Mouse (Mus musculus): ENCODE results near the gene Vcp. TPM values are rescaled to one million over a fixed set of nuclear protein-coding genes. Genes with fewer than 3 reads are reported as not detected.
A peak's percentile ranks its signal among the peaks of the same experiment; 100 is the strongest.
"Not testable (repeated sequence)": the region's sequence is repeated elsewhere in the genome, so short reads cannot be mapped to it uniquely, and the experiment has no call there.

Vcp gene
- total RNA-seq (2014; rRNA removed), result 221 and 255 TPM in 2 replicates
- 357 and 443 TPM in 2 replicates for polyA plus RNA-seq (2015; fragmentation: Nextera tagmentation; extraction: Ambion mirVana)

DNA sequence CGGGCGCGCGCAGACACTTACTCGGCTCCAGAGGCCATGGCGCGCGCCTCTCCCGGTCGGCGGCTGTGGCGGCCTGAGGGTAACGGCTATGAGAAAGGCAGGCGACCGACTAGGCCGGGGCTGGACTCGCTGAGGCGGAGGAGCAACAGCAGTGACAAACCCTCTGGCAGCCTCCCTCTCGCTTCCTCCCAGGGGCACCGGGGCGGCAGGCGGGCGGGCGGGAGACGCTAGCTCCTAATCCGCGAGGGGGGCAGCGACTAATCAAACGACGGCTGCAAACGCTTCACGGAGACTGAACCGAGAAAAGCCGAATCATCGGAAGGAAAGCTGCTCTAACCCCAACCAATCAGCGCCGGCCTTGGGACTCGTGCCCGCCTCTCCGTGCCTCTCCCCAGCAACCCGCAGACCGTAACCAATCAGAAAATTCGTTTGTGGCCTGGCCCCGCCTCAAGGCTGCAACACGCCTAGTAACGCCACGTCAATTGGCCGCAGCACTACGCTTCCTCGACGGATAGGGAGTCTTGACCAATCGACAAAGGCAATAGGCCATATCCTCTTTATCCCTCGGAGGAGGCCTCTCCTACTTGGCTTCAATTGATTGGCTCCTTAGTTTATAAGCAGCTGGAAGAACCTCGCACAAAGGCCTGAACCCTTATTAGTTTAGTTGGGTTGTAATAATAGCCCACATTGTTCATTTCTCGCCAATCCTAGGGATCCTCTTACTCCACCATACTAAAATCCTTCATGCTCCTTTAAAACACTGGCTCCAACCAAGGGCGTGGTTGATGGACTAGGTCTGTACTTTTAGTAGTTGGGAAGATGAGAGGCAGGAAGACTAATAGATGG, at the start of gene Vcp:
Vcp (minus strand) TSS at position 367 of the 846 bp plus-strand sequence.
- WGBS, result under 1% methylated on average over 47 of the region's 56 CpGs

DNA sequence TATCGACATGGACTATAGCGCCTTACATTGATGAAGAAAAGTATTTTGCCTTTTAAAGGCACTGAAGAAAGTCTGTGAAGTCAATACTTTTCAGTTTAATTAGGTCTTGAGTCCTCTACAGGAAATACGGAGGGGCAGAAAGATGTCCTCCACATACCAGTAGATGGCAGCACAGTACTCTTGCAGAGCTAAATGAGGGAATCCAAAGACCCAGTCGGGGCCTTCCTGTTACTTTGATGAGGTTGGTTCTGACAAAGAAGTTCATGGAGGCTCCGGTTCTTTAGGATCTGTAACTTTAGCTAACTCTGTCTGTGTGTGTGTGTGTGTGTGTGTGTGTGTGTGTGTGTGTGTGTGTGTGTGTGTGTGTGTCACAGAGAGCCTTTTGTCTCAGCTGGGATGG, 46.9 kb upstream of the Vcp start:
- Histone ChIP-seq H3K4me2 (ENCODE audit: low read depth) (peak overlapping the region; percentile 1; the same call in 1 of the 2 replicates), H3K27ac (ENCODE audit: low read depth, low read length) (no peak overlapping the region), H3K9me3 (ENCODE audit: low read length) (no peaks in the 10 kb centered on the region), H3K36me3 (ENCODE audit: insufficient read depth) (no peaks in the 10 kb centered on the region), H3K27me3 (ENCODE audit: insufficient read depth, low read length) (no peaks in the 10 kb centered on the region), H3K4me1 (ENCODE audit: insufficient read depth) (peaks cover 8% of the 10 kb centered on the region; the same call in 1 of the 2 replicates), H3K4me3 (ENCODE audit: low read depth, low read length) (no peak overlapping the region), H3K9ac (no peak overlapping the region)
- ATAC-seq (peak; percentile 17; the same call in 1 of the 2 replicates), DNase-seq (peak; percentile 92)
- TF ChIP-seq CTCF (IDR thresholded peaks at IDR 0.05; ENCODE audit: low read depth), result peak; percentile 88
- 6% methylated on average over 5 of the region's 5 CpGs for WGBS

More for the DNA sequence above, at the start of gene Vcp:
- H3K4me1 ChIP-seq (ENCODE audit: insufficient read depth), result peaks cover 18% of the 10 kb centered on the region
- not testable (repeated sequence) for H3K9me3 ChIP-seq (ENCODE audit: low read length); H3K36me3 ChIP-seq (ENCODE audit: insufficient read depth); H3K27me3 ChIP-seq (ENCODE audit: insufficient read depth, low read length)
- peak within 1 kb of the TSS; percentile 98 for H3K27ac ChIP-seq (ENCODE audit: low read depth, low read length)
- H3K4me2 ChIP-seq (ENCODE audit: low read depth), result peak within 1 kb of the TSS; percentile 58
- DNase-seq (peak; percentile 100), ATAC-seq (peak; percentile 98)
- peak within 1 kb of the TSS; percentile 97 for H3K9ac ChIP-seq
- H3K4me3 ChIP-seq (ENCODE audit: low read depth, low read length), result peak within 1 kb of the TSS; percentile 82

DNA sequence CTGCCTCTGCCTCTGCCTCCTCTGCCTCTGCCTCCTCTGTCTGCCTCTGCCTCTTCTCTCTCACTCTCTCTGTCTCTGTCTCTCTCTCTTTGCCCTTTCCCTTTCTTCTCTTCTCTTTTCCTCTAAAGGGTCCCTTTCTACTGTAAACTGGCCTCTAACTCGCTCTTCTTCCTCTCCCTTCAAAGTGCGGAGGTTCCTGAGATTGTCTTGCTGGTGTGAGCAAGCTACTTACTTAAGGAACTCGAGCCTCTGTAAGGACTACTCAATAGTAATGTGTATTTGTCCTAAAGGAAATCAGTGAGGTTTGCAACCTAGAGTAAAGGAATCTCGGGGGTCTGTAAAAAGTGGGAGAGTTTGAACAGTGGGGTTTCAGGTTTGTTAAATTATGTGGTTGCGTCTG, 46.3 kb upstream of the Vcp start:
- 59% methylated on average over 5 of the region's 5 CpGs for WGBS
- no peak overlapping the region for H3K9ac ChIP-seq
- H3K9me3 ChIP-seq (ENCODE audit: low read length), result no peaks in the 10 kb centered on the region
- DNase-seq (no peak), ATAC-seq (no peak)
- peaks cover 8% of the 10 kb centered on the region; the same call in 1 of the 2 replicates for H3K4me1 ChIP-seq (ENCODE audit: insufficient read depth)
- H3K27ac ChIP-seq (ENCODE audit: low read depth, low read length), result peak overlapping the region; percentile 40; the same call in 1 of the 2 replicates
- no peak for TF ChIP-seq CTCF (IDR thresholded peaks at IDR 0.05; ENCODE audit: low read depth)
- no peaks in the 10 kb centered on the region for H3K27me3 ChIP-seq (ENCODE audit: insufficient read depth, low read length)
- H3K4me2 ChIP-seq (ENCODE audit: low read depth), result peak overlapping the region; percentile 88
- H3K4me3 ChIP-seq (ENCODE audit: low read depth, low read length), result 0 out of 2 replicates have a peak overlapping the region, but pooled peaks have one; percentile 2
- no peaks in the 10 kb centered on the region for H3K36me3 ChIP-seq (ENCODE audit: insufficient read depth)

DNA sequence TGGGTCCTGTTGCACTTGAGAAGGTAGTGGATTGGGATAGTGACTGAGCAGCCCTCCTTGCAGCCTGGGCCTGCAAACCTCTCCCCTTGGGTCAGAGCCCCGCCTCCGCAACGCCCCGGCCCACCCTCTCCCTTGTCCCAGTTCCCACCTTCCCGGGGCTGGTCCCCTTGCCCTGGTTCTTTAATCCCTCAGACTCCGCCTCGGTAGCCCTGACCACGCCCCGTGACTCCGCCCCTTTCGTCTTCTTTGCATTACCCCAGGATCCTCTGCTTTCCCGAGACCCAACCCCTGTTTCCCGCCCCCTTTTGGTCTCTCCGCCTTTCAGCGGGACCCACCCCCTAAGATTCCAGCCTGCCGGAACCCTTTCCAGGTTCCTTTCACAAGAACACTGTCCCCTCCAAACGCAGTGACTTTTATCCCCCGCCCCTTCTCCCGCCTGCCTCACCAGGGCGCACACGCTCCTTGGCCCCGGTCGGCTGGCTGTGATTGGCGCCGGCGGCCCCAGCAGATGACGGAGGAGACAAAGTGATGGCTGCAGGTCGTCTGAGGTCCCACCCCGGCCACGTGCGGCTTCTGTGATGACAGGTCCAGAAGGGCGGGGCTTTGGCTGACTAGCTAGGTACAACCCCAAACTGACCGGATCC, 45.5 kb upstream of the Vcp start, which contains the start of gene Fam214b:
Fam214b (minus strand) TSS at position 562 of the 644 bp plus-strand sequence.
- no peak; the same call in 1 of the 2 replicates for TF ChIP-seq CTCF (IDR thresholded peaks at IDR 0.05; ENCODE audit: low read depth)
- peaks cover 8% of the 10 kb centered on the region; the same call in 1 of the 2 replicates for H3K4me1 ChIP-seq (ENCODE audit: insufficient read depth)
- peak within 1 kb of the TSS; percentile 63 for H3K4me3 ChIP-seq (ENCODE audit: low read depth, low read length)
- H3K9ac ChIP-seq, result peak within 1 kb of the TSS; percentile 64
- DNase-seq (peak; percentile 94), ATAC-seq (peak; percentile 88)
- no peaks in the 10 kb centered on the region for H3K9me3 ChIP-seq (ENCODE audit: low read length)
- H3K4me2 ChIP-seq (ENCODE audit: low read depth), result peak within 1 kb of the TSS; percentile 88
- under 1% methylated on average over 33 of the region's 33 CpGs for WGBS
- H3K36me3 ChIP-seq (ENCODE audit: insufficient read depth), result no peaks in the 10 kb centered on the region
- peak within 1 kb of the TSS; percentile 85 for H3K27ac ChIP-seq (ENCODE audit: low read depth, low read length)
- H3K27me3 ChIP-seq (ENCODE audit: insufficient read depth, low read length), result no peaks in the 10 kb centered on the region

DNA sequence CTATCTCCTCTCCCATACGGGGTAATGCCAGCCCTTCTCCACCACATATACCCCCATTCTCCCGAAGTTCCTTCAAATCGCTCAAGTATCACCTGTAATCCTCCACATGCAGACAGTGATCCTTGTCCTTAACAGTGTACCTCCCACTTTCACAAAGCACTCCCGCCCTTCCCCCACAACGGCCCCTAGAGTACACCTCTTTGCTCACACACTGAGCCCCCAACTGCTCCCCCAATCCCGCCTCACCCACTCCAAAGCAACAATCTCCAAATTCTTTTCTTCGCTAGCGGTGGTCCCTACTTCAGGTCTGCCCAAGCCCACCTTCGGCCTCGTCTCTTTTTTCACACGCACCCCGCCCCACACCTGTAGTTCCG, 45.0 kb upstream of the Vcp start:
- Histone ChIP-seq H3K4me1 (ENCODE audit: insufficient read depth) (peaks cover 8% of the 10 kb centered on the region), H3K27ac (ENCODE audit: low read depth, low read length) (peak overlapping the region; percentile 85), H3K9me3 (ENCODE audit: low read length) (no peaks in the 10 kb centered on the region), H3K4me3 (ENCODE audit: low read depth, low read length) (peak overlapping the region; percentile 63), H3K27me3 (ENCODE audit: insufficient read depth, low read length) (no peaks in the 10 kb centered on the region), H3K9ac (peak overlapping the region; percentile 64), H3K4me2 (ENCODE audit: low read depth) (peak overlapping the region; percentile 88), H3K36me3 (ENCODE audit: insufficient read depth) (no peaks in the 10 kb centered on the region)
- ATAC-seq (peak; percentile 0; the same call in 1 of the 2 replicates), DNase-seq (no peak)
- 1% methylated on average over 13 of the region's 13 CpGs for WGBS
- no peak for TF ChIP-seq CTCF (IDR thresholded peaks at IDR 0.05; ENCODE audit: low read depth)

DNA sequence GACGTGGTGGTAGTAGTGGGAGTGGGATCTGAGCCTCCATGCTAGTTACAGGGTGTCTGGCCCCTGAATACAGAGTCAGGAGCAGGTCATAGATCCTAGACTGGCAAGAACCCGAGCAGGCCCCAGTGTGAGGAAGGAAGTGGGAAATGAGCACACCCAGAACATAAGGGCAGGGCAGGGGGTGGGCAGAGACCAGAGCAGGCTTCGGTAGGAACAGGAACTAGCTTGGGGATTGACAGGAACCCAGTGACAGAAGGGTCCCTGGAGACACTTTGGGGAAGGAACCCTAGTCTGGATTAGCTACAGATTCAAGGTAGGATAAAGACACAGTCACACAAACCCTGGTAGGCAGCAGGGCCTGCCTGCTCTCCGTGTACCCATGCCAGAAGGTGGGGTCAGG, 44.4 kb upstream of the Vcp start:
- Histone ChIP-seq H3K4me1 (ENCODE audit: insufficient read depth) (peaks cover 8% of the 10 kb centered on the region), H3K36me3 (ENCODE audit: insufficient read depth) (no peaks in the 10 kb centered on the region), H3K9me3 (ENCODE audit: low read length) (no peaks in the 10 kb centered on the region), H3K27me3 (ENCODE audit: insufficient read depth, low read length) (no peaks in the 10 kb centered on the region), H3K9ac (peak overlapping the region; percentile 64), H3K4me3 (ENCODE audit: low read depth, low read length) (peak overlapping the region; percentile 63), H3K27ac (ENCODE audit: low read depth, low read length) (peak overlapping the region; percentile 85), H3K4me2 (ENCODE audit: low read depth) (peak overlapping the region; percentile 88)
- no peak for DNase-seq
- no peak for TF ChIP-seq CTCF (IDR thresholded peaks at IDR 0.05; ENCODE audit: low read depth)
- 1% methylated on average over 4 of the region's 4 CpGs for WGBS
- ATAC-seq, result no peak

All from forebrain, postnatal 0 days (tissue).